ENCODE assay signal across 23 mouse cellular contexts in genomic region chr14:33666301-33666700, GRCm38 (mm10).
A peak's percentile ranks its signal among the peaks of the same experiment; 100 is the strongest.
DNase-seq lines count a peak whose midpoint lies in the region; ATAC-seq and TF ChIP-seq lines count a peak whose summit lies in the region.
"Had no signal": no experiment of that assay in that cellular context is flagged by ENCODE, and none has a peak within 500 bp of the region (broad histone marks: within the 10 kb centered on the region; RNA-seq: fewer than 3 reads in every experiment).

No protein-coding gene starts in this region.

- H3K4me2 ChIP-seq in embryonic facial prominence, embryonic 14.5 days (ENCODE audit: low read depth, low read length), result no peak overlapping the region
- H3K4me2 ChIP-seq in heart, embryonic 11.5 days, result no peak overlapping the region
- H3K4me2 ChIP-seq in kidney, postnatal 0 days (ENCODE audit: low read length), result no peak overlapping the region
- H3K4me2 ChIP-seq: embryonic facial prominence, embryonic 13.5 days; forebrain, embryonic 13.5 days; forebrain, embryonic 15.5 days had no signal

- DNase-seq in embryonic facial prominence, embryonic 14.5 days (ENCODE audit: low spot score), result peak; percentile 31
- no peak for DNase-seq in embryonic facial prominence, embryonic 10.5 days (ENCODE audit: low spot score)
- DNase-seq in heart, adult 11 months, result peak; percentile 91
- peak; percentile 47 for DNase-seq in kidney, postnatal 0 days (ENCODE audit: low spot score)
- no peak for DNase-seq in kidney, postnatal 10 days
- DNase-seq: adrenal gland, adult 8-10 months; adrenal gland, postnatal 14 days; adrenal gland, postnatal 36 days; B cell, adult 2 months; cerebellum, adult 11-12 months; cerebellum, adult 2 months; cerebellum, adult 9-10 months; cerebellum, postnatal 10 days; cerebellum, postnatal 25 days had no signal

- H3K9me3 ChIP-seq in embryonic facial prominence, embryonic 14.5 days (ENCODE audit: control insufficient read depth, low read length), result no peaks in the 10 kb centered on the region
- H3K9me3 ChIP-seq in embryonic facial prominence, embryonic 10.5 days, result no peaks in the 10 kb centered on the region
- H3K9me3 ChIP-seq in heart, embryonic 11.5 days (replicated peaks; ENCODE audit: control insufficient read depth, low read length), result no peaks in the 10 kb centered on the region
- no peaks in the 10 kb centered on the region for H3K9me3 ChIP-seq in kidney, postnatal 0 days (replicated peaks; ENCODE audit: low read length)
- H3K9me3 ChIP-seq: forebrain, embryonic 13.5 days had no signal

- 86% methylated on average over 6 of the region's 6 CpGs for WGBS in embryonic facial prominence, embryonic 14.5 days
- WGBS in embryonic facial prominence, embryonic 10.5 days, result 93% methylated on average over 6 of the region's 6 CpGs
- WGBS in heart, embryonic 11.5 days (ENCODE audit: insufficient replicate concordance), result 82% methylated on average over 6 of the region's 6 CpGs
- WGBS in kidney, postnatal 0 days, result 71% methylated on average over 6 of the region's 6 CpGs

- 0 out of 2 replicates have a peak, but pooled peaks cover 8% of the 10 kb centered on the region for H3K4me1 ChIP-seq in embryonic facial prominence, embryonic 14.5 days (ENCODE audit: control insufficient read depth, insufficient read depth, low read length)
- H3K4me1 ChIP-seq in embryonic facial prominence, embryonic 10.5 days, result peaks cover 13% of the 10 kb centered on the region
- H3K4me1 ChIP-seq in heart, embryonic 11.5 days (ENCODE audit: control insufficient read depth, insufficient read depth, low read length), result no peaks in the 10 kb centered on the region
- no peaks in the 10 kb centered on the region for H3K4me1 ChIP-seq in kidney, postnatal 0 days (replicated peaks; ENCODE audit: insufficient read depth, low read length)
- H3K4me1 ChIP-seq: forebrain, embryonic 13.5 days; forebrain, embryonic 15.5 days had no signal

- no peak overlapping the region for H3K4me3 ChIP-seq in embryonic facial prominence, embryonic 14.5 days (ENCODE audit: low read depth, low read length)
- no peak overlapping the region for H3K4me3 ChIP-seq in embryonic facial prominence, embryonic 10.5 days
- H3K4me3 ChIP-seq in heart, embryonic 11.5 days (ENCODE audit: low read depth, low read length), result no peak overlapping the region
- H3K4me3 ChIP-seq in kidney, postnatal 0 days (replicated peaks; ENCODE audit: low read depth, low read length), result no peak overlapping the region
- H3K4me3 ChIP-seq: embryonic facial prominence, embryonic 13.5 days; forebrain, embryonic 13.5 days; forebrain, embryonic 15.5 days had no signal

- H3K36me3 ChIP-seq in embryonic facial prominence, embryonic 14.5 days (ENCODE audit: control insufficient read depth, insufficient read depth, low read length), result no peaks in the 10 kb centered on the region
- no peaks in the 10 kb centered on the region for H3K36me3 ChIP-seq in embryonic facial prominence, embryonic 10.5 days (replicated peaks)
- H3K36me3 ChIP-seq in heart, embryonic 11.5 days (ENCODE audit: control insufficient read depth, insufficient read depth, low read length), result no peaks in the 10 kb centered on the region
- no peaks in the 10 kb centered on the region for H3K36me3 ChIP-seq in kidney, postnatal 0 days (ENCODE audit: insufficient read depth, low read length)
- H3K36me3 ChIP-seq: embryonic facial prominence, embryonic 13.5 days; forebrain, embryonic 15.5 days; G1E had no signal

- H3K9ac ChIP-seq in embryonic facial prominence, embryonic 14.5 days (ENCODE audit: low read depth, low read length), result no peak overlapping the region
- H3K9ac ChIP-seq in heart, embryonic 11.5 days (ENCODE audit: low read depth, low read length), result no peak overlapping the region
- no peak overlapping the region for H3K9ac ChIP-seq in kidney, postnatal 0 days (ENCODE audit: low read depth, low read length)
- H3K9ac ChIP-seq: embryonic facial prominence, embryonic 13.5 days; forebrain, embryonic 13.5 days; forebrain, embryonic 15.5 days had no signal

- H3K27me3 ChIP-seq in embryonic facial prominence, embryonic 14.5 days (replicated peaks; ENCODE audit: control insufficient read depth, insufficient read depth, low read length), result no peaks in the 10 kb centered on the region
- no peaks in the 10 kb centered on the region for H3K27me3 ChIP-seq in embryonic facial prominence, embryonic 10.5 days (replicated peaks; ENCODE audit: low read depth, poor library complexity, severe bottlenecking)
- no peaks in the 10 kb centered on the region for H3K27me3 ChIP-seq in heart, embryonic 11.5 days (ENCODE audit: control insufficient read depth, insufficient read depth, low read length)
- H3K27me3 ChIP-seq in kidney, postnatal 0 days (ENCODE audit: insufficient read depth, low read length), result no peaks in the 10 kb centered on the region
- H3K27me3 ChIP-seq: CH12.LX; embryonic facial prominence, embryonic 13.5 days; forebrain, embryonic 13.5 days; forebrain, embryonic 15.5 days had no signal

- no peak overlapping the region for H3K27ac ChIP-seq in embryonic facial prominence, embryonic 14.5 days (replicated peaks; ENCODE audit: low read depth, low read length)
- no peak overlapping the region for H3K27ac ChIP-seq in embryonic facial prominence, embryonic 10.5 days (replicated peaks)
- no peak overlapping the region for H3K27ac ChIP-seq in heart, embryonic 11.5 days (ENCODE audit: low read depth, low read length)
- no peak overlapping the region for H3K27ac ChIP-seq in kidney, postnatal 0 days
- H3K27ac ChIP-seq: embryonic facial prominence, embryonic 13.5 days; forebrain, embryonic 13.5 days; forebrain, embryonic 15.5 days had no signal

- ATAC-seq in embryonic facial prominence, embryonic 14.5 days (ENCODE audit: low read depth), result no peak
- no peak for ATAC-seq in heart, embryonic 11.5 days (replicated peaks; ENCODE audit: insufficient number of reproducible peaks, low FRiP score, low TSS enrichment)
- ATAC-seq in kidney, postnatal 0 days (replicated peaks; ENCODE audit: low FRiP score, low read depth), result no peak
- ATAC-seq: activated CD4-positive, CD25-positive, alpha-beta regulatory T cell, adult 4 months; CD4-positive, CD25-positive, alpha-beta regulatory T cell, adult 4 months; forebrain, embryonic 13.5 days; forebrain, embryonic 15.5 days; Patski had no signal

- no peak for TF ChIP-seq CTCF in kidney, postnatal 0 days (IDR thresholded peaks at IDR 0.05; ENCODE audit: low read depth)

Comparison
In these comparisons a context has a peak if more than half of its experiments do, and no peak if none do; other contexts are left out.
1. DNase-seq: peak in embryonic facial prominence, embryonic 14.5 days (single experiment), heart, adult 11 months (single experiment) and kidney, postnatal 0 days (single experiment); none in embryonic facial prominence, embryonic 10.5 days (single experiment) and kidney, postnatal 10 days (single experiment).